Mouse (Mus musculus): ENCODE results near the gene Odf2. TPM values are rescaled to one million over a fixed set of nuclear protein-coding genes. Genes with fewer than 3 reads are reported as not detected.
"Not testable (repeated sequence)": the region's sequence is repeated elsewhere in the genome, so short reads cannot be mapped to it uniquely, and the experiment has no call there.

Odf2 gene
- polyA plus RNA-seq, 1 experiment from 2014 or later: 65.6 TPM

DNA sequence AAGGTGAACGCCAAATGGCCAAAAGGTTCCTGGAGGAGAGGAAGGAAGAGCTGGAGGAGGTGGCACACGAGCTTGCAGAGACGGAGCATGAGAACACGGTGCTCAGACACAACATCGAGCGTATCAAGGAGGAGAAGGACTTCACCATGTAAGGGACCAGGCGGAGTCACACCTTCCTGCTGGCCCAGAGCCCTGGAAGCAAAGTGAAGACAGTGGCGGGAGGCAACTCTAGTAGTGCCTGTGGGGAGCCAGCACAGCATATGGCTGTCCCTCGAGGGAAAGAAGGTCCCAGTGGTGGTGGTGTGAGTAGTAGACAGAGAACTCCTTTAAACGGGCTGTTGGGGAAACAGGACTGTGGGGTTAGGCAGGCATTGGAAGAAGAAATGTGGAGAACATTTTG lies 13.2 kb downstream of the Odf2 start:
- 90% methylated on average over 10 of the region's 10 CpGs for WGBS
- Histone ChIP-seq H3K4me1 (replicated peaks) (no peaks in the 10 kb centered on the region), H3K27ac (replicated peaks) (no peak overlapping the region), H3K27me3 (no peaks in the 10 kb centered on the region), H3K4me2 (no peak overlapping the region), H3K9me3 (no peaks in the 10 kb centered on the region), H3K9ac (no peak overlapping the region), H3K36me3 (peaks cover 99% of the 10 kb centered on the region), H3K4me3 (no peak overlapping the region)
- no peak for ATAC-seq (ENCODE audit: low read depth)

DNA sequence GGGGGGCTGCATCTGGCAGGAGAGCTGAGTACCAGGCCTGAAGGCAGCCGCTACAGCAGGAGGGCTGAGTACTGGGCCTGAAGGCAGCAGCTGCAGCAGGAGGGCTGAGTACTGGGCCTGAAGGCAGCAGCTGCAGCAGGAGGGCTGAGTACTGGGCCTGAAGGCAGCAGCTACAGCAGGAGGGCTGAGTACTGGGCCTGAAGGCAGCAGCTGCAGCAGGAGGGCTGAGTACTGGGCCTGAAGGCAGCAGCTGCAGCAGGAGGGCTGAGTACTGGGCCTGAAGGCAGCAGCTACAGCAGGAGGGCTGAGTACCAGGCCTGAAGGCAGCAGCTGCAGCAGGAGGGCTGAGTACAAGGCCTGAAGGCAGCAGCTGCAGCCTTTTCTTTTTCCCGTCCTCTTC lies 19.1 kb downstream of the Odf2 start:
- H3K4me1 ChIP-seq (replicated peaks); H3K4me2 ChIP-seq; H3K27ac ChIP-seq (replicated peaks); ATAC-seq (ENCODE audit: low read depth); H3K27me3 ChIP-seq; H3K9ac ChIP-seq; H3K9me3 ChIP-seq; H3K4me3 ChIP-seq: not testable (repeated sequence)
- 81% methylated on average over 2 of the region's 2 CpGs for WGBS
- peaks cover 90% of the 10 kb centered on the region for H3K36me3 ChIP-seq

DNA sequence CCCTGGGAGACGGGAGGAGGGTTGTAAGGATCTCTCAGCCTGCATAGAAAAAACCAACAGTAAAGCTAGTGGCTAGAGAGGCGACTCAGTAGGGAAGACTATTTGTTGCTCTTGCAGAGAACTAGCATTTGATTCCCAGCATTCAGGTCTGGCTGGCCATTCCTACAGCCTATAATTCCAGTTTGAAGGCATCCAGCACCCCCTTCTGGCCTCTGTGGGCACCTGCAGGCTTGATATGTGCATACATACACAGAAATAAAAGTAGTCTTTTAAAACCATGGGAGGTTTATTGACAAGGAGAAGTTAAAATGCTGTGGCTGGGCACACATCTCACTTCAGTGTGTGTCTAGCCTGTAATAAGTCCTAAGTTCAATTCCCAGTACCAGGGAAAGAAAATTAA lies 21.0 kb downstream of the Odf2 start:
- Histone ChIP-seq H3K27ac (replicated peaks) (no peak overlapping the region), H3K4me3 (no peak overlapping the region), H3K4me2 (no peak overlapping the region), H3K36me3 (peaks cover 89% of the 10 kb centered on the region), H3K27me3 (no peaks in the 10 kb centered on the region), H3K4me1 (replicated peaks) (no peaks in the 10 kb centered on the region), H3K9me3 (no peaks in the 10 kb centered on the region), H3K9ac (no peak overlapping the region)
- ATAC-seq (ENCODE audit: low read depth): no peak
- WGBS: 77% methylated on average over 2 of the region's 2 CpGs

DNA sequence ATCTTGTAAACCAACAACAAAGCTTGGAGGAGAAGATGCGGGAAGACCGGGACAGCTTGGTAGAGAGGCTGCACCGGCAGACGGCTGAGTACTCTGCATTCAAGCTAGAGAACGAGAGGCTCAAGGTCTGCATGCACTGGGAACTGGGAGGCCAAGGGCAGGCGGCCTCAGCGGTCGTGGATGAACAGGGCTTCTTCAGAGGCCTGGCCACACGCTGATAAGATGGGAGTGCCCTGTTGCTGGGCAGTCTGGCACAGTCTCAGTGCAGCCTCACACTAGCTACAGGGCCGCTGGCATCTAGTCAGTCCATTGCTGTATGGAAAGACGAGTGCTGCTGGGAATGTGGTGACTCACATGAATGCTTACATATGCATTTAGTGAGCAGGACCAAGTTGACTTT lies 28.6 kb downstream of the Odf2 start:
- H3K9me3 ChIP-seq: no peaks in the 10 kb centered on the region
- no peak for ATAC-seq (ENCODE audit: low read depth)
- H3K4me2 ChIP-seq: no peak overlapping the region
- no peak overlapping the region for H3K4me3 ChIP-seq
- no peaks in the 10 kb centered on the region for H3K27me3 ChIP-seq
- WGBS: 94% methylated on average over 11 of the region's 11 CpGs
- peaks cover 84% of the 10 kb centered on the region for H3K36me3 ChIP-seq
- no peak overlapping the region for H3K9ac ChIP-seq
- H3K27ac ChIP-seq (replicated peaks): no peak overlapping the region
- no peaks in the 10 kb centered on the region for H3K4me1 ChIP-seq (replicated peaks)

DNA sequence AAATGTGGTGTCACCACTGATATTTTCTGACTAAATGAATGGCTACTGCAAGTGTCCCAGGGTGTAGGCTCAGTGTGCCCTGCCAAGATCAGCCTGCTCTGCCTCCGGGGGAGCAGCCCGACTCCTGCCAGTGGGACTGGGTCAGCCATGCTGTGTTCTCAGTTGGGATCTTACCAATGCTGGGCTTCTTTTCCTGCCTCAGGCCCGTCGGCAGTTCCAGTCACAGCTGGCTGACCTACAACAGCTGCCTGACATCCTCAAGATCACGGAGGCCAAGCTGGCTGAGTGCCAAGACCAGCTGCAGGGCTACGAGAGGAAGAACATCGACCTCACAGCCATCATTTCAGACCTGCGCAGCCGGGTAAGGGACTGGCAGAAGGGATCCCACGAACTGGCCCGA lies 33.0 kb downstream of the Odf2 start:
- H3K9ac ChIP-seq: no peak overlapping the region
- no peak overlapping the region for H3K4me2 ChIP-seq
- peak overlapping the region; percentile 25; the same call in 1 of the 2 replicates for H3K27ac ChIP-seq (replicated peaks)
- H3K4me3 ChIP-seq: no peak overlapping the region
- H3K27me3 ChIP-seq: no peaks in the 10 kb centered on the region
- H3K9me3 ChIP-seq: no peaks in the 10 kb centered on the region
- WGBS: 67% methylated on average over 11 of the region's 11 CpGs
- peaks cover 85% of the 10 kb centered on the region for H3K36me3 ChIP-seq
- no peak for ATAC-seq (ENCODE audit: low read depth)
- H3K4me1 ChIP-seq (replicated peaks): no peaks in the 10 kb centered on the region

DNA sequence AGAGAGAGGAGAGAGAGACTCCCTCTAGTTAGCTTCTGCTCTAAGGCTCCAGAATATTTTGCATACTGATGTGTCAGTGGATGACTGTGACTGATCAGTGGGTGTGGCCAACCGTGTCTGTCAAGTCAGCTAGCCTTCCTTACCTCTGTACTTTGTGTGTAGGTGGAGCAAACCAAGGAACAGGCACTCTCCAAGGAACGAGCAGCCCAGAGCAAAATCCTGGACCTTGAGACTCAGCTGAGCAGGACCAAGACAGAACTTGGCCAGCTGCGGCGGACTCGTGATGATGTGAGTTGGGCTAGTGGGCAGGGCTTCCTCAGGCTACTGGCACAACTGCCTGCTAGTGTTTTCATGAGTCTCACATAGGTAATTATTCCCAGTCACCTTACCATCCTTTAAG lies 37.5 kb downstream of the Odf2 start:
- H3K27ac ChIP-seq (replicated peaks): no peak overlapping the region
- H3K9me3 ChIP-seq: no peaks in the 10 kb centered on the region
- no peak overlapping the region for H3K4me2 ChIP-seq
- H3K36me3 ChIP-seq: peaks cover 99% of the 10 kb centered on the region
- H3K4me3 ChIP-seq: no peak overlapping the region
- no peaks in the 10 kb centered on the region for H3K27me3 ChIP-seq
- 94% methylated on average over 5 of the region's 5 CpGs for WGBS
- H3K4me1 ChIP-seq (replicated peaks): no peaks in the 10 kb centered on the region
- no peak for ATAC-seq (ENCODE audit: low read depth)
- H3K9ac ChIP-seq: no peak overlapping the region

DNA sequence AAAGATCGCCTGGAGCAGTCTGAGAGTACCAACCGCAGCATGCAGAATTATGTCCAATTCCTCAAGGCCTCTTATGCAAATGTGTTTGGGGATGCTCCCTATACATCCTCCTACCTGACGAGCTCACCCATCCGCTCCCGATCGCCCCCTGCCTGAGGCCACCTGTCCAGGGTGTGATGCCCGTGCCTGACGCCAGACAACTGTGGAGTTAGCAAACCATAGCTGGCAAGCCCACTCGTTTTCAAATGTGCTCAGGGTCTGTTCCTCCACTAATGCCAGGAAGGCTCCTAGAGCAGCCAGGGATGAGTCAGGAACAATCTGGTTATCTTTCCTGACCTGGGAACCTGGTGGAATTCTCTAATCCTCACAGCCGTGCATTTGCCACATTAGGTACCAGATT lies 41.5 kb downstream of the Odf2 start:
- Histone ChIP-seq H3K4me3 (no peak overlapping the region), H3K4me1 (replicated peaks) (no peaks in the 10 kb centered on the region), H3K9ac (no peak overlapping the region), H3K4me2 (no peak overlapping the region), H3K9me3 (no peaks in the 10 kb centered on the region), H3K27ac (replicated peaks) (no peak overlapping the region), H3K36me3 (peaks cover 63% of the 10 kb centered on the region), H3K27me3 (no peaks in the 10 kb centered on the region)
- 88% methylated on average over 10 of the region's 10 CpGs for WGBS
- ATAC-seq (ENCODE audit: low read depth): no peak

DNA sequence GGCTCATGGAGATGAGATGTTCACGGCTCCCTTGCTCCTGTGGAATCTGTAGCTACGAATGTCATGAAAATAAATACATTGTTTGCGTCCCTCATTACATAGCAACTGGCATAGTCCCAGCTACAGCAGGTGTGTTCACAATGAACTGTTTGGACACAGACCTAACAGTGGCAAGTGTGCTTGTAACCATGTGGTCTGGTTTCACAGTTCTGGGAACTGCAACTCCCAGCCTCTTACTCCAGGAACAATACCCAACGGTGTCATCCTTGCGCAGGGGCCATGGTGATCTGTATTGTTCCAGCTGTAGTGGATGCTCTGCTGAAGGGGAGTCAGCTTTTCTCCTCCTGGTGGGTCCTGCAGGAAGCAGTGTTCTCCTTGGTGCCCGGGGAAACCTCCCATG lies 42.2 kb downstream of the Odf2 start:
- ATAC-seq (ENCODE audit: low read depth): no peak
- Histone ChIP-seq H3K4me1 (replicated peaks) (peaks cover 6% of the 10 kb centered on the region), H3K27ac (replicated peaks) (no peak overlapping the region), H3K4me3 (no peak overlapping the region), H3K36me3 (peaks cover 56% of the 10 kb centered on the region), H3K4me2 (no peak overlapping the region), H3K9me3 (no peaks in the 10 kb centered on the region), H3K9ac (no peak overlapping the region), H3K27me3 (no peaks in the 10 kb centered on the region)
- WGBS: 87% methylated on average over 6 of the region's 6 CpGs

DNA sequence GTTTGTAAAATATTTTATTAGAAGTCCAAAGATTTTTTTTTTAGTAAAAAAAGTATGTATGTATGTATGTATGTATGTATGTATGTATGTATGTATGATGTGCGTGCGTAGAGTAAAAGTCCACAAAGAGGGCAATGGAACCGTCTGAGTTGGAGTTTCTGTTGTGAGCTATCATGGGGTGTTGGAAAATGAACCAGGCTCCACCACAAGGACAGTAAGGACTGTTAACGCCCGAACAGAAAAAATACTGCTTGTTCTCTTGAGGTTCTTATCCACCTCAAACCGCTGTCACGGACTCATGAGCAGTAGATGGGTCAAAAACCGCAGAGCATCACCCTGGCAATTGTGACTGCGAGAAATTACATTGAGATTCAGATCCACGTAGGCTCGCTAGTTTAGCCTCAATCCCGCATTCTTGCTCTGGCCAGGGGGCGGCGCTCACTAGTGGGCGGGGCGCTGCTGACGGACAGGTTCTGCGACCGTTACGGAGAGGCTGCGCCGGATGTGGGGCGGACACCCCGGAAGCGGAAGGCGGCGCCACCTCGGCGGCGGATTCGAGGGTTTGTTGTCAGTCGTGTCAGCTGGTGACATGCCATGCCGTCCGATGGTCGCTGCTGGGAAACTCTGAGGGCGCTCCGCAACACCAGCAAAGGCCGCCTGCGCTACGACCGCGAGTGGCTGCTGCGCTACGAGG lies 46.0 kb downstream of the Odf2 start, which contains the start of gene Gle1:
Gene Gle1 (plus strand): TSS at position 521 of the 694 bp plus-strand sequence.
- Histone ChIP-seq H3K36me3 (peaks cover 50% of the 10 kb centered on the region), H3K27ac (replicated peaks) (peak within 1 kb of the TSS; percentile 83), H3K4me1 (replicated peaks) (peaks cover 7% of the 10 kb centered on the region), H3K27me3 (no peaks in the 10 kb centered on the region), H3K4me2 (peak within 1 kb of the TSS; percentile 77), H3K4me3 (peak within 1 kb of the TSS; percentile 69), H3K9ac (peak within 1 kb of the TSS; percentile 70), H3K9me3 (no peaks in the 10 kb centered on the region)
- WGBS: 2% methylated on average over 44 of the region's 44 CpGs
- peak; percentile 97 for ATAC-seq (ENCODE audit: low read depth)

DNA sequence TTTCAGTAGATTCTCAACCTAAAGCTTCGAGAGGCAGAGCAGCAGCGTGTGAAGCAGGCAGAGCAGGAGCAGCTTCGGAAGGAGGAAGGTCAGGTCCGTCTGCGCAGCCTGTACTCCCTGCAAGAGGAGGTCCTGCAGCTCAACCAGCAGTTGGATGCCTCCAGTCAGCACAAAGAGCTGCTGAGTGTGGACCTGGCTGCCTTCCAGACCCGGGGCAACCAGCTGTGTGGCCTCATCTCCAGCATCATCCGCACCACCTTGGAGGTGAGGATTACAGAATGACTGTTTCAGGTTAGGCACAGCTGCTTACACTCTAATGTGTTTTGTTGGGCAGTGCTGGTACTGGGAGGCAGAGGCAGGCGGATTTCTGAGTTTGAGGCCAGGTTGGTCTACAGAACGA lies 51.1 kb downstream of the Odf2 start:
- peaks cover 7% of the 10 kb centered on the region for H3K4me1 ChIP-seq (replicated peaks)
- H3K27me3 ChIP-seq: no peaks in the 10 kb centered on the region
- no peak overlapping the region for H3K4me2 ChIP-seq
- peaks cover 80% of the 10 kb centered on the region for H3K36me3 ChIP-seq
- no peak overlapping the region for H3K27ac ChIP-seq (replicated peaks)
- H3K4me3 ChIP-seq: no peak overlapping the region
- 94% methylated on average over 9 of the region's 9 CpGs for whole genome bisulfite sequencing
- ATAC-seq (ENCODE audit: low read depth): no peak
- H3K9me3 ChIP-seq: no peaks in the 10 kb centered on the region
- H3K9ac ChIP-seq: no peak overlapping the region

DNA sequence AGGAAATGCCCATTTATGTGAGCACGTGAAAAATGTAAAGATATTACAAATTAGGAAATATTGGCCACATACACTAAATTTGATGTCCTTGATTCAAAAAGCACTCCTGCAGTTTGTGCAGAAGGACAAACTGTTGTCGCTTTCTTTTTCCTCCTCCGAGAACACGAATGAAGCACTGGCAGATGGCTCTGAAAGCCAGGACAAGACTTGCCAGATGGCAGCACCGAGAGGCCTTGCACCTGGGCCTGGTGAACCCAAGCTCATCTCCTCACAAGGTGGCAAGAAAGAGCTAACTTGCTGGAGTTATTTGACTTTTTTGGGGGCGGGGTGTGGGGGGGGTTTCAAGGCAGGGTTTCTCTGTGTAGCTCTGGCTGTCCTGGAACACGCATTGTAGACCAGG lies 51.8 kb downstream of the Odf2 start:
- peaks cover 5% of the 10 kb centered on the region for H3K4me1 ChIP-seq (replicated peaks)
- H3K9me3 ChIP-seq: no peaks in the 10 kb centered on the region
- H3K4me2 ChIP-seq: no peak overlapping the region
- no peak overlapping the region for H3K27ac ChIP-seq (replicated peaks)
- no peak overlapping the region for H3K9ac ChIP-seq
- ATAC-seq (ENCODE audit: low read depth): no peak
- H3K36me3 ChIP-seq: peaks cover 88% of the 10 kb centered on the region
- WGBS: 93% methylated on average over 7 of the region's 7 CpGs
- H3K4me3 ChIP-seq: no peak overlapping the region
- no peaks in the 10 kb centered on the region for H3K27me3 ChIP-seq

DNA sequence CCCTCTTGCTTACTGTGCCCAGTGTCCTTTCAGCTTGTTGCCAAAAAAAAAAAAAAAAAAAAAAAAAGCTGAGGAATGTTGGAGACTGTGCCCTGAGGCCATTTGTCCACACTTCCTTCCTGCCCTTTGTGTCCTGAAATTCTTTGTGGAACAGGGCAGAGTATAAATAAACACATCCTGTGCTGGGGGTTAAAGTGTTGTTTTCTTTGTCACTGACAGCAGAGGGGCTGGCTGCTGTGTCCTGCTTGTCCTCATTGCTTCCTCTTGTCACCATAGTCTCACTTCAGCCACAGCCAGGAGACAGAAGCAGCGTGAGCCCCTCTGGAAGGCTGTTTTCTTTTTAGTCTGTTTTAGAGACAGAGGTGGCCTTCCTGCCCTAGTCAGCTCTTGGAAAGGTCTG lies 55.7 kb downstream of the Odf2 start:
- Histone ChIP-seq H3K4me2 (no peak overlapping the region), H3K4me1 (replicated peaks) (no peaks in the 10 kb centered on the region), H3K4me3 (no peak overlapping the region), H3K9me3 (no peaks in the 10 kb centered on the region), H3K9ac (no peak overlapping the region), H3K27me3 (no peaks in the 10 kb centered on the region), H3K36me3 (peaks cover 96% of the 10 kb centered on the region), H3K27ac (replicated peaks) (0 out of 2 replicates have a peak overlapping the region, but pooled peaks have one; percentile 49)
- ATAC-seq (ENCODE audit: low read depth): no peak
- 71% methylated on average over 1 of the region's 1 CpGs for WGBS

DNA sequence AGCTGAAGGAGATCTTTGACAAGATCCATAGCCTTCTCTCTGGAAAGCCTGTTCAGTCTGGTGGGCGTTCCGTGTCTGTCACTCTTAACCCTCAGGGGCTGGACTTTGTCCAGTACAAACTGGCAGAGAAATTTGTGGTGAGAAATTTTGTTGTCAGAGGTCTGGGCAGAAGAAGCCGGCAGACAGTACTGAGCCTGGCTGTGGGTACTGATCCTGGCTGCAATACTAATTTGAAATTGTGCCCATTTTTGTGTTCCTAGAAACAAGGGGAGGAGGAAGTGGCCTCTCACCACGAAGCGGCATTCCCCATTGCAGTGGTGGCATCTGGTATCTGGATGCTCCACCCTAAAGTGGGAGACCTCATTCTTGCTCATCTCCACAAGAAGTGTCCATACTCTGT lies 59.9 kb downstream of the Odf2 start:
- no peaks in the 10 kb centered on the region for H3K4me1 ChIP-seq (replicated peaks)
- no peak overlapping the region for H3K4me2 ChIP-seq
- H3K27ac ChIP-seq (replicated peaks): no peak overlapping the region
- no peaks in the 10 kb centered on the region for H3K9me3 ChIP-seq
- no peaks in the 10 kb centered on the region for H3K27me3 ChIP-seq
- H3K36me3 ChIP-seq: peaks cover 94% of the 10 kb centered on the region
- WGBS: 97% methylated on average over 5 of the region's 5 CpGs
- no peak overlapping the region for H3K4me3 ChIP-seq
- H3K9ac ChIP-seq: no peak overlapping the region
- no peak for ATAC-seq (ENCODE audit: low read depth)
